Mouse (Mus musculus): ENCODE measurements around the gene Selenot. TPM values are rescaled to one million over a fixed set of nuclear protein-coding genes. Genes with fewer than 3 reads are reported as not detected.

Selenot gene
- polyA plus RNA-seq, 1 experiment from 2014 or later, result 25.9 TPM

GRCm38 (mm10) chr3:58621066-58621465 lies 44.6 kb downstream of the Selenot start:
- Histone ChIP-seq H3K27me3 (replicated peaks; ENCODE audit: control insufficient read depth, insufficient read depth, low read length) (no peaks in the 10 kb centered on the region), H3K27ac (replicated peaks; ENCODE audit: low read depth, low read length) (no peak overlapping the region), H3K36me3 (ENCODE audit: control insufficient read depth, insufficient read depth, low read length) (no peaks in the 10 kb centered on the region), H3K9ac (ENCODE audit: low read depth, low read length) (no peak overlapping the region), H3K4me3 (ENCODE audit: low read depth, low read length) (no peak overlapping the region), H3K4me2 (ENCODE audit: low read depth, low read length) (no peak overlapping the region), H3K9me3 (ENCODE audit: control insufficient read depth, low read length) (no peaks in the 10 kb centered on the region), H3K4me1 (ENCODE audit: control insufficient read depth, insufficient read depth, low read length) (no peaks in the 10 kb centered on the region)
- DNase-seq (ENCODE audit: low spot score), result no peak
- no peak for ATAC-seq (ENCODE audit: low read depth)
- WGBS, result 80% methylated on average over 7 of the region's 7 CpGs

GRCm38 (mm10) chr3:58622665-58623394 lies 46.4 kb downstream of the Selenot start:
- Histone ChIP-seq H3K4me1 (ENCODE audit: control insufficient read depth, insufficient read depth, low read length) (no peaks in the 10 kb centered on the region), H3K27ac (replicated peaks; ENCODE audit: low read depth, low read length) (no peak overlapping the region), H3K4me3 (ENCODE audit: low read depth, low read length) (no peak overlapping the region), H3K9me3 (ENCODE audit: control insufficient read depth, low read length) (no peaks in the 10 kb centered on the region), H3K36me3 (ENCODE audit: control insufficient read depth, insufficient read depth, low read length) (no peaks in the 10 kb centered on the region), H3K4me2 (ENCODE audit: low read depth, low read length) (no peak overlapping the region), H3K27me3 (replicated peaks; ENCODE audit: control insufficient read depth, insufficient read depth, low read length) (no peaks in the 10 kb centered on the region), H3K9ac (ENCODE audit: low read depth, low read length) (no peak overlapping the region)
- ATAC-seq (ENCODE audit: low read depth) (no peak), DNase-seq (ENCODE audit: low spot score) (no peak)
- WGBS, result 73% methylated on average over 3 of the region's 3 CpGs

- H3K9me3 ChIP-seq (ENCODE audit: control insufficient read depth, low read length), result no peaks in the 10 kb centered on the region
- H3K4me2 ChIP-seq (ENCODE audit: low read depth, low read length), result no peak overlapping the region
- H3K27ac ChIP-seq (replicated peaks; ENCODE audit: low read depth, low read length), result no peak overlapping the region
- no peak for DNase-seq (ENCODE audit: low spot score)
- H3K9ac ChIP-seq (ENCODE audit: low read depth, low read length), result no peak overlapping the region
- H3K4me1 ChIP-seq (ENCODE audit: control insufficient read depth, insufficient read depth, low read length), result no peaks in the 10 kb centered on the region
- no peaks in the 10 kb centered on the region for H3K36me3 ChIP-seq (ENCODE audit: control insufficient read depth, insufficient read depth, low read length)
- H3K27me3 ChIP-seq (replicated peaks; ENCODE audit: control insufficient read depth, insufficient read depth, low read length), result no peaks in the 10 kb centered on the region
- no peak for ATAC-seq (ENCODE audit: low read depth)
- H3K4me3 ChIP-seq (ENCODE audit: low read depth, low read length), result no peak overlapping the region
- WGBS, result 80% methylated on average over 4 of the region's 4 CpGs
Measured at GRCm38 (mm10) chr3:58624981-58625380, 48.5 kb downstream of the Selenot start.

- H3K4me2 ChIP-seq (ENCODE audit: low read depth, low read length), result no peak overlapping the region
- no peak overlapping the region for H3K9ac ChIP-seq (ENCODE audit: low read depth, low read length)
- DNase-seq (ENCODE audit: low spot score) (no peak), ATAC-seq (ENCODE audit: low read depth) (no peak)
- 72% methylated on average over 2 of the region's 2 CpGs for WGBS
- H3K27ac ChIP-seq (replicated peaks; ENCODE audit: low read depth, low read length), result no peak overlapping the region
- H3K36me3 ChIP-seq (ENCODE audit: control insufficient read depth, insufficient read depth, low read length), result no peaks in the 10 kb centered on the region
- no peak overlapping the region for H3K4me3 ChIP-seq (ENCODE audit: low read depth, low read length)
- no peaks in the 10 kb centered on the region; the same call in 1 of the 2 replicates for H3K4me1 ChIP-seq (ENCODE audit: control insufficient read depth, insufficient read depth, low read length)
- no peaks in the 10 kb centered on the region for H3K9me3 ChIP-seq (ENCODE audit: control insufficient read depth, low read length)
- H3K27me3 ChIP-seq (replicated peaks; ENCODE audit: control insufficient read depth, insufficient read depth, low read length), result no peaks in the 10 kb centered on the region
Measured at GRCm38 (mm10) chr3:58631693-58632092, 55.3 kb downstream of the Selenot start.

GRCm38 (mm10) chr3:58636406-58637295 lies 60.2 kb downstream of the Selenot start, which contains the start of gene Erich6:
Erich6 (minus strand) TSS chr3:58637207.
- peak; percentile 73 for DNase-seq (ENCODE audit: low spot score)
- Histone ChIP-seq H3K9me3 (ENCODE audit: control insufficient read depth, low read length) (no peaks in the 10 kb centered on the region), H3K27me3 (replicated peaks; ENCODE audit: control insufficient read depth, insufficient read depth, low read length) (no peaks in the 10 kb centered on the region), H3K9ac (ENCODE audit: low read depth, low read length) (peak within 1 kb of the TSS; percentile 65), H3K4me3 (ENCODE audit: low read depth, low read length) (peak within 1 kb of the TSS; percentile 53), H3K36me3 (ENCODE audit: control insufficient read depth, insufficient read depth, low read length) (no peaks in the 10 kb centered on the region), H3K27ac (replicated peaks; ENCODE audit: low read depth, low read length) (no peak within 1 kb of the TSS), H3K4me1 (ENCODE audit: control insufficient read depth, insufficient read depth, low read length) (no peaks in the 10 kb centered on the region; the same call in 1 of the 2 replicates), H3K4me2 (ENCODE audit: low read depth, low read length) (peak within 1 kb of the TSS; percentile 96)
- peak; percentile 89 for ATAC-seq (ENCODE audit: low read depth)
- WGBS, result under 1% methylated on average over 33 of the region's 34 CpGs

Other genes starting within 250 kb of the Selenot start
- gene Tsc22d2, start 161.9 kb upstream of the Selenot start, polyA plus RNA-seq (2014; fragmentation: Nextera tagmentation; extraction: Ambion mirVana), result 17.3 and 19.9 TPM in 2 replicates
- 52.8 and 54.6 TPM in 2 replicates for gene Eif2a, start 50.8 kb upstream of the Selenot start, polyA plus RNA-seq (2014; fragmentation: Nextera tagmentation; extraction: Ambion mirVana)
- 176 and 184 TPM in 2 replicates for gene Serp1, start 50.7 kb upstream of the Selenot start, polyA plus RNA-seq (2014; fragmentation: Nextera tagmentation; extraction: Ambion mirVana)
- 0.07 and 0.09 TPM in 2 replicates for gene Erich6, start 60.6 kb downstream of the Selenot start, polyA plus RNA-seq (2014; fragmentation: Nextera tagmentation; extraction: Ambion mirVana)
- 7.8 and 9.0 TPM in 2 replicates for gene Siah2, start 115.8 kb downstream of the Selenot start, polyA plus RNA-seq (2014; fragmentation: Nextera tagmentation; extraction: Ambion mirVana)
- gene Mindy4b-ps, start 245.7 kb downstream of the Selenot start, polyA plus RNA-seq (2014; fragmentation: Nextera tagmentation; extraction: Ambion mirVana), result 0.19 and 0.20 TPM in 2 replicates